Mouse (Mus musculus): Measurements from ENCODE around the gene Col4a6. TPM values are rescaled to one million over a fixed set of nuclear protein-coding genes. Genes with fewer than 3 reads are reported as not detected.

Col4a6 gene
- polyA plus RNA-seq, 1 experiment, result 0.96 TPM

GRCm38 (mm10) chrX:141165067-141165466 lies 308.8 kb downstream of the Col4a6 start:
- Histone ChIP-seq H3K9me3 (replicated peaks; ENCODE audit: control insufficient read depth, insufficient read depth, low read length, poor library complexity, severe bottlenecking) (no peaks in the 10 kb centered on the region), H3K4me3 (ENCODE audit: low read depth, low read length) (no peak overlapping the region), H3K27ac (ENCODE audit: insufficient read depth, low read length) (no peak overlapping the region), H3K27me3 (ENCODE audit: control insufficient read depth, insufficient read depth, low read length, poor library complexity, severe bottlenecking) (no peaks in the 10 kb centered on the region), H3K36me3 (ENCODE audit: control insufficient read depth, insufficient read depth, low read length, poor library complexity, severe bottlenecking) (no peaks in the 10 kb centered on the region), H3K9ac (ENCODE audit: low read depth, poor library complexity, severe bottlenecking) (no peak overlapping the region), H3K4me1 (ENCODE audit: control insufficient read depth, insufficient read depth, low read length) (no peaks in the 10 kb centered on the region)
- no peak for TF ChIP-seq CTCF (IDR thresholded peaks at IDR 0.05; ENCODE audit: low read depth, low read length)
- TF ChIP-seq EP300 (IDR thresholded peaks at IDR 0.05; ENCODE audit: insufficient read depth, low read depth, low read length), result no peak
- TF ChIP-seq POLR2A (IDR thresholded peaks at IDR 0.05; ENCODE audit: insufficient read depth, low read length), result no peak

- no peak overlapping the region for H3K4me3 ChIP-seq (ENCODE audit: low read depth, low read length)
- TF ChIP-seq EP300 (IDR thresholded peaks at IDR 0.05; ENCODE audit: insufficient read depth, low read depth, low read length) (no peak), POLR2A (IDR thresholded peaks at IDR 0.05; ENCODE audit: insufficient read depth, low read length) (no peak), CTCF (IDR thresholded peaks at IDR 0.05; ENCODE audit: low read depth, low read length) (no peak)
- no peaks in the 10 kb centered on the region for H3K27me3 ChIP-seq (ENCODE audit: control insufficient read depth, insufficient read depth, low read length, poor library complexity, severe bottlenecking)
Measured at GRCm38 (mm10) chrX:141160371-141160770, 313.5 kb downstream of the Col4a6 start.

GRCm38 (mm10) chrX:141158160-141158559 lies 315.7 kb downstream of the Col4a6 start:
- Histone ChIP-seq H3K9ac (ENCODE audit: low read depth, poor library complexity, severe bottlenecking) (no peak overlapping the region), H3K36me3 (ENCODE audit: control insufficient read depth, insufficient read depth, low read length, poor library complexity, severe bottlenecking) (no peaks in the 10 kb centered on the region), H3K27me3 (ENCODE audit: control insufficient read depth, insufficient read depth, low read length, poor library complexity, severe bottlenecking) (no peaks in the 10 kb centered on the region), H3K9me3 (replicated peaks; ENCODE audit: control insufficient read depth, insufficient read depth, low read length, poor library complexity, severe bottlenecking) (no peaks in the 10 kb centered on the region), H3K27ac (ENCODE audit: insufficient read depth, low read length) (no peak overlapping the region), H3K4me3 (ENCODE audit: low read depth, low read length) (no peak overlapping the region), H3K4me1 (ENCODE audit: control insufficient read depth, insufficient read depth, low read length) (no peaks in the 10 kb centered on the region)
- TF ChIP-seq EP300 (IDR thresholded peaks at IDR 0.05; ENCODE audit: insufficient read depth, low read depth, low read length) (no peak), CTCF (IDR thresholded peaks at IDR 0.05; ENCODE audit: low read depth, low read length) (no peak), POLR2A (IDR thresholded peaks at IDR 0.05; ENCODE audit: insufficient read depth, low read length) (no peak)

More at GRCm38 (mm10) chrX:141160371-141160770, 313.5 kb downstream of the Col4a6 start:
- H3K9me3 ChIP-seq (replicated peaks; ENCODE audit: control insufficient read depth, insufficient read depth, low read length, poor library complexity, severe bottlenecking), result no peaks in the 10 kb centered on the region
- no peak overlapping the region for H3K27ac ChIP-seq (ENCODE audit: insufficient read depth, low read length)
- no peaks in the 10 kb centered on the region for H3K36me3 ChIP-seq (ENCODE audit: control insufficient read depth, insufficient read depth, low read length, poor library complexity, severe bottlenecking)
- H3K4me1 ChIP-seq (ENCODE audit: control insufficient read depth, insufficient read depth, low read length), result no peaks in the 10 kb centered on the region
- H3K9ac ChIP-seq (ENCODE audit: low read depth, poor library complexity, severe bottlenecking), result no peak overlapping the region

- no peak overlapping the region for H3K4me3 ChIP-seq (ENCODE audit: low read depth, low read length)
- no peak overlapping the region for H3K9ac ChIP-seq (ENCODE audit: low read depth, poor library complexity, severe bottlenecking)
- no peaks in the 10 kb centered on the region for H3K9me3 ChIP-seq (replicated peaks; ENCODE audit: control insufficient read depth, insufficient read depth, low read length, poor library complexity, severe bottlenecking)
- no peaks in the 10 kb centered on the region for H3K27me3 ChIP-seq (ENCODE audit: control insufficient read depth, insufficient read depth, low read length, poor library complexity, severe bottlenecking)
- H3K4me1 ChIP-seq (ENCODE audit: control insufficient read depth, insufficient read depth, low read length), result no peaks in the 10 kb centered on the region
- H3K36me3 ChIP-seq (ENCODE audit: control insufficient read depth, insufficient read depth, low read length, poor library complexity, severe bottlenecking), result no peaks in the 10 kb centered on the region
- TF ChIP-seq CTCF (IDR thresholded peaks at IDR 0.05; ENCODE audit: low read depth, low read length) (no peak), EP300 (IDR thresholded peaks at IDR 0.05; ENCODE audit: insufficient read depth, low read depth, low read length) (no peak)
- H3K27ac ChIP-seq (ENCODE audit: insufficient read depth, low read length), result no peak overlapping the region
Measured at GRCm38 (mm10) chrX:141157626-141158025, 316.2 kb downstream of the Col4a6 start.

GRCm38 (mm10) chrX:141156696-141157095 lies 317.2 kb downstream of the Col4a6 start:
- Histone ChIP-seq H3K27ac (ENCODE audit: insufficient read depth, low read length) (no peak overlapping the region), H3K4me1 (ENCODE audit: control insufficient read depth, insufficient read depth, low read length) (no peaks in the 10 kb centered on the region), H3K27me3 (ENCODE audit: control insufficient read depth, insufficient read depth, low read length, poor library complexity, severe bottlenecking) (no peaks in the 10 kb centered on the region), H3K9me3 (replicated peaks; ENCODE audit: control insufficient read depth, insufficient read depth, low read length, poor library complexity, severe bottlenecking) (no peaks in the 10 kb centered on the region), H3K4me3 (ENCODE audit: low read depth, low read length) (no peak overlapping the region), H3K36me3 (ENCODE audit: control insufficient read depth, insufficient read depth, low read length, poor library complexity, severe bottlenecking) (no peaks in the 10 kb centered on the region), H3K9ac (ENCODE audit: low read depth, poor library complexity, severe bottlenecking) (no peak overlapping the region)
- TF ChIP-seq CTCF (IDR thresholded peaks at IDR 0.05; ENCODE audit: low read depth, low read length) (no peak), POLR2A (IDR thresholded peaks at IDR 0.05; ENCODE audit: insufficient read depth, low read length) (no peak), EP300 (IDR thresholded peaks at IDR 0.05; ENCODE audit: insufficient read depth, low read depth, low read length) (no peak)

GRCm38 (mm10) chrX:141151182-141151581 lies 322.7 kb downstream of the Col4a6 start:
- Histone ChIP-seq H3K27ac (ENCODE audit: insufficient read depth, low read length) (no peak overlapping the region), H3K9me3 (replicated peaks; ENCODE audit: control insufficient read depth, insufficient read depth, low read length, poor library complexity, severe bottlenecking) (no peaks in the 10 kb centered on the region), H3K27me3 (ENCODE audit: control insufficient read depth, insufficient read depth, low read length, poor library complexity, severe bottlenecking) (no peaks in the 10 kb centered on the region), H3K9ac (ENCODE audit: low read depth, poor library complexity, severe bottlenecking) (no peak overlapping the region), H3K4me1 (ENCODE audit: control insufficient read depth, insufficient read depth, low read length) (no peaks in the 10 kb centered on the region), H3K4me3 (ENCODE audit: low read depth, low read length) (no peak overlapping the region), H3K36me3 (ENCODE audit: control insufficient read depth, insufficient read depth, low read length, poor library complexity, severe bottlenecking) (no peaks in the 10 kb centered on the region)
- TF ChIP-seq CTCF (IDR thresholded peaks at IDR 0.05; ENCODE audit: low read depth, low read length), result no peak
- no peak for TF ChIP-seq EP300 (IDR thresholded peaks at IDR 0.05; ENCODE audit: insufficient read depth, low read depth, low read length)
- TF ChIP-seq POLR2A (IDR thresholded peaks at IDR 0.05; ENCODE audit: insufficient read depth, low read length), result no peak
